Mouse (Mus musculus) c-Kit-positive CD71-negative TER-119-negative erythroid progenitor cells, embryonic 14.5 days (primary cell): ENCODE results near the gene Atrnl1.
A peak's percentile ranks its signal among the peaks of the same experiment; 100 is the strongest.

Experiments
- DNase-seq: peaks from one replicate; pipeline ENCODE4 v3.0.0-alpha.2; 2013; ENCODE audit warnings: low read depth

Atrnl1 gene

DNA sequence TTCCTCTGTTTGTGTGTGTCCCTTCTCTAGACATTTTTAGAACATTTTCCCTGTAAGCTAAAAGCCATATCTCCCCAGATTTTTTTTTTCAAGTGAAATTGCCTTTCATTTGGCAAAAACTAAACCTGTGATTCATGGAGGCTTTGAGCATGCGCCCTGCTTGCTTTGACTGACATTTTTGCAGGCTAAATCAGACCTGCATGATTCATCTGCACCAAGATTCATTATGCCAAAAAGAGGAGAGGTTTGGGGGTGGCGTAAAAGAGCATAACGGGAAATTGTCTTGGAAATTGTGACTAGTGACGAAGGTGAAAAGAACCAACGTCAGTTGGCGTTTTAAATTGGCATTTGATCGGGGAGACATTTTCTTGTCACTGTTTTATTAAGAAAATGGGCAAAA lies 358.9 kb downstream of the Atrnl1 start:
- DNase-seq: no peak

GRCm38 (mm10) chr19:57970342-57970895 lies 359.6 kb downstream of the Atrnl1 start:
- DNase-seq: no peak

- DNase-seq: no peak
These were observed 364.4 kb downstream of the Atrnl1 start for GRCm38 (mm10) chr19:57975201-57975600.

GRCm38 (mm10) chr19:57985918-57986900 lies 375.4 kb downstream of the Atrnl1 start:
- no peak for DNase-seq

- DNase-seq: no peak
These were observed 377.0 kb downstream of the Atrnl1 start for GRCm38 (mm10) chr19:57987696-57988393.

DNA sequence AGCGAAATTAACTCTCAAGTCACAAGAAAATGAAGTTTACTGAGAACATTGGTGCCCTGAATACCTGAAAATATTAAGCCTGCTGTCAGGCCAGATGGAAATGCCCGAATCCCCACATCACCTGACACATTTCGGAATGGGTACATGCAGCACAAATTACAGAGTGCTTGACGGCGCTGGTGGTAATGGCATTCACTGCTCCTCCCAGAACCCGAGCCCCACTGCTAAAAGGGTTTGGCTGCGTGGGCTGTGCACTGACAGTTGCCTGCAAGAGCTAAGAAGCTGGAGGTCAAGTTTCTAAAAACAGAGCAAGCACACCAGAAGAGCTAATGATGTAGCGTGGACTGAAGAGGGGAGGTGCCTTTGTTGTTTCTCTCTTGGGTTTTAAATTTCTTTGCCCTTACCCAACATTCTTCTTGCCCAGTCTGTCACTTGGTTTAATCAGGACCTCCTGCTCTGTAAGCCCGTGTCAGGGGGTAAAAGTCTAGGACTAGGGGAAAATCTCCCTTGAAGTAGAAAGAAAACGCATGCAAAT lies 377.8 kb downstream of the Atrnl1 start:
- DNase-seq: no peak

- no peak for DNase-seq
These were observed 380.4 kb downstream of the Atrnl1 start for GRCm38 (mm10) chr19:57991099-57991760.

GRCm38 (mm10) chr19:57994174-57994833 lies 383.5 kb downstream of the Atrnl1 start:
- peak; percentile 29 for DNase-seq

- DNase-seq: no peak
These were observed 384.2 kb downstream of the Atrnl1 start for GRCm38 (mm10) chr19:57995015-57995414.

- DNase-seq: peak; percentile 44
These were observed 387.1 kb downstream of the Atrnl1 start for GRCm38 (mm10) chr19:57997961-57998360.

DNA sequence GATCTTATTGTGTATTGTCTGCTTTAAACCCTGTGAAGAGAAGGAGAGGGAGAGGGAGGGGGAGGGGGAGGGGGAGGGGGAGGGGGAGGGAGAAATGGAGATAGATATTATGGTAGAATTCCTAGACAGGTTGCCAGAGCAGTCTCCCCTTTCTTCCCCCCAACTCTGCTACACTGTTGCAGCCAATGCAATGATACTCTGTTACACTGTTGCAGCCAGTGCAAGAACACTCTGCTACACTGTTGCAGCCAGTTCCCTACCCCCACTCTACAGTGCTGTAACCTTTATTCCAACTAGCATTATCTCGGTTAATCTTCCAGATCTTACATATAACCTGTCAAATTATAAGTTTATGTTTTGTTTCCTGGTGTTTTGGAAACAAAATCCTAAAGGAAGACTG lies 400.8 kb downstream of the Atrnl1 start:
- no peak for DNase-seq

- no peak for DNase-seq
These were observed 404.9 kb downstream of the Atrnl1 start for GRCm38 (mm10) chr19:58015741-58016140.

DNA sequence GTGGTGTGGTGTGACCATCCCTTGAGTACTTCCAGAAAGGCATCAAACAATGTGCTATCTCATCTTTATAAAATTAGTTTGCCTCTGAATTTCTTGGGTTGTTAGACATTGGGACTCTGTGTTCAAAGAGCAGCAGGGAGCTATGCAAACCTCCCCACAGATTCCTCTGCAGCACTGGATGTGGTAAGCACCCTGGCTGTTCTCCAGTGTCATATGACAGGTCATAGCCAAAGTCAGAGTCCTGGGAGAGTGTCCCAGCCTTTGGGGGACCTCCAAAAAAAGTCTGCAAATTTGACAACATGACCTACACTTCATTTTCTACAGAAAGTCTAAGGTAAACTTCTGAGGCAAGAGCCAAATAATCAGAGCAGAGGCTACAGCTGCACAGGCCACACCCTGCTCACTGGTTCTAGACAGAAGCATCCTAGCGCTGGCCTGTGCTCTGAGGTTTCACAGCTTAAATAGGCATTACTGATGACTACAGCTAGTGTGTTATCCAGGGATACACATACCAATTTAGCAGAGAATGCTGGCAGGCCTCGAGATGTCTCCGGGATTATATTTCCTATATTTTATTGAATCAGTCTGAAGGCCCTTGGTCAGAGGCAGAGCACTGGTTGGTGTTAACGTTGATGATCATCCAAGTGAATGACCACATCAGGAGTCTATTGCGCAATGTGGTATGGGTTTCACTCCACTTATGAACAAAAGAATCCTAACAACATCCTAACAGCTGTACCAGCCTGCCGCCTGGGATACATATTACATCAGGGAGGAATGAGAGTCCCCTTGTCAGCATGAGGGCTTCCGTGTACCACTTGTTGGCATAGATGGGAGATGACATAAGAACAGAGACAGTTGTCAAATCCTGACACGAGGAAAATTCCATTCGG lies 406.0 kb downstream of the Atrnl1 start:
- DNase-seq: no peak

GRCm38 (mm10) chr19:58017468-58017867 lies 406.6 kb downstream of the Atrnl1 start:
- DNase-seq: no peak

- DNase-seq: no peak
These were observed 407.9 kb downstream of the Atrnl1 start for GRCm38 (mm10) chr19:58018698-58019097.

DNA sequence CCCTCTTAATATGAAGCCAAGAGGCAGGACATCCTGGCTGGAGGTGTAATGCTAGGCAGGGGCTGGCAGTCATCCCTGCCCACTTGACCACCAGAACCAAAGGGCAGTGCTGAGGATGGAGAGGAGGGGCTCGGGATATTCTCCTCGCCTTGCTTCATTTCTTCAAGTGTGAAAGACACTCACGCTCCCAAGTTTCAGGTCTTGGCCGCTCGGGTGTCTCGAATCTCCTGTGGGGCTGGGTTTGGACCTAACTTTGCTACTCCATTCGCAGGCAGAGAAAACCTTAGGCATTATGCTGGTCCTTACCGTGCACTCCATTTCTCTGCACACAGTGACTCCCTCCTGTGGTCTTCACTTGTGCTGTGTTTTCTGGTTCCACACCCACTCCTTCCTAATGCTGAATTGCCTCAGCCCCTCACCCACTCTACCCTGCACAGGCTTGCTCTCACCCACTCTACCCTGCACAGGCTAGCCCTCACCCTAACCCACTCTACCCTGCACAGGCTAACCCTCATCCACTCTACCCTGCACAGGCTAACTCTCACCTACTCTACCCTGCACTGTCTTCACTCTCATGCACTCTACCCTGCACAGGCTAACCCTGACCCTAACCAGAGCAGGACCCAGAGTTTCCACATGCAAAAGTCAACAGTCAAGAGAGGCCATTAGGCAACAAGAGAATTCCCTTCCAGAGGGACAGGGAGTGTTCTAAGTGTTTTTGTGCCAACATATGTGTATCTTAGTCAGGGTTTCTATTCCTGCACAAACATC lies 410.9 kb downstream of the Atrnl1 start:
- DNase-seq: no peak

DNA sequence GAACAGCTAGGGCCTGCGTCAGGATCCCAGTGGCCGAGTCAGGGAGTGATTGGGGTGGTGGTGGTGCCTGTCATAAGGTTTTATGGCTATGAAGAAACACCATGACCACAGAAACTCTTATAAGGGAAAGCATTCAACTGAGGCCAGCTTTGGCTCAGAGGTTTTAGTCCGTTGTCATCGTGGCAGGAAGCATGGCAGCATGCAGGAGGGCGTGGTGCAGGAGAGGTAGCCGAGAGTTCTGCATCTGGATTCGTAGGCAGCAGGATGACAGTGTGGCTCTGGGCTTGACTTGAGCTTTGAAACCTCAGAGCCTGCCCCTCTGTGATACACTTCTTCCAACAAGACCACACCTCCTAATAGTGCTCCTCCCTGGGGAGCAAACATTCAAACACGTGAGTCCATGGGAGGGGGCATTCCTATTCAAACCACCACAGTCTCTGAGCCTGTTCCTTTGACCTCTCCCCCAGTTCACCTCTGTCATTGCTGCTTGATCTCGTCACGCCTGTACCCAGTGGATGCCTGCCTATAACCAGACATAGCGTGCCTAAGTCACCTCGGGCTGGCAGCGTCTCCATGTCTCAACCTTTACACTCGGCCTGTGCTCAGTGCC lies 412.5 kb downstream of the Atrnl1 start:
- no peak for DNase-seq

DNA sequence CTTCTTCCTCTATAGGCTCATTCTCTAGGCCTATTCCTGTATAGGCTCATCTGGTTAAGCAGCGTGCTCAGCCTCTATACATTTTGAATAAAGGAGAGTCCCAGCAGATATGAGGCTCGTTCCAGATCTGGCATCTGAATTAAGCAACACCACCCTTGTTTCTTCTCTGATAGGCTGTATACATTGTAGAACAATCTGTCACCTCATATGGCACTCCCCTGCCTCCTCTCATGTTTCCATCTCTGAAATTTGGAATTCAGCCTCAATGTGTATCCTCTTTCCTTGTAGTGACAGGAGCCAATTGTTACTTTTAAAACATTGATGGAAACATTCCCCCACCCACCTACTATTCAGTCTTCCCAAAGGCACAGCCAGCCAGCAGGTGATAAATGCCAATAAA lies 414.2 kb downstream of the Atrnl1 start:
- no peak for DNase-seq

GRCm38 (mm10) chr19:58029661-58030060 lies 418.8 kb downstream of the Atrnl1 start:
- DNase-seq: no peak
